Mouse (Mus musculus) stomach, adult 2 months (tissue): Measurements from ENCODE around the gene Eps15. TPM values are rescaled to one million over a fixed set of nuclear protein-coding genes. Genes with fewer than 3 reads are reported as not detected.

Experiments used
- polyA plus RNA-seq: library from polyadenylated mRNA; depleted of rRNA; stranded (reverse); fragments of >200 nt; gene quantifications from 2 replicates; pipeline ENCODE4 v1.2.3, GENCODE M21; 2012; rRNA removed

The Eps15 gene
- polyA plus RNA-seq: 0.89 and 1.8 TPM in 2 replicates

GRCm38 (mm10) chr4:109279689-109280458 lies at the start of gene Eps15:
Eps15 (plus strand) TSS chr4:109280268.

DNA sequence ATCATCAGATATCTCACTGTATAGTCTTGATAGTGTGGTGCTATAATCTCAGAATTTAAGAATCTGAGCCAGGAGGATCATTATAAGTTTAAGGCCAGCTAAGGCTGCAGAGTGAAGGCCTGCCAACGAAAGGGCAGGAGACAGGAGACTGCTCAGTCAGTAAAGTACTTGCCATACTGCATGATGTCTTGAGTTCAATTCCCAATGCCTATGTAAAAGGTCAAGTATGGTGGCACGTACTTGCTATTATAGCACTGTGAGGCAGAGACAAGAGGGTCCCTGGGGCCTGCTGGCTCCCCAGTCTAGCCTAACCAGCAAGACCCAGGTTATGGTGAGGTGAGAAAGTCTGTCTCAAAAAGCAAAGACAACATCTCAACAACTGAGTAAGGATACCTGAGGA lies 45.9 kb upstream of the Eps15 start, which contains the start of gene Calr4:
Calr4 (plus strand) TSS at position 301 of the 400 bp plus-strand sequence.

GRCm38 (mm10) chr4:109406486-109407175 lies 126.6 kb downstream of the Eps15 start, which contains the start of gene Ttc39a:
Ttc39a (plus strand) TSS chr4:109406623.

Other genes starting within 250 kb of the Eps15 start
- gene Osbpl9, start 78.0 kb upstream of the Eps15 start, polyA plus RNA-seq: 13.6 and 18.0 TPM in 2 replicates
- gene Calr4, start 45.8 kb upstream of the Eps15 start, polyA plus RNA-seq: not detected in 2 replicates
- 45.0 and 48.0 TPM in 2 replicates for gene Ttc39a, start 126.4 kb downstream of the Eps15 start, polyA plus RNA-seq
- 23.4 and 45.6 TPM in 2 replicates for gene Rnf11, start 204.5 kb downstream of the Eps15 start, polyA plus RNA-seq